Mouse (Mus musculus): Measurements from ENCODE around the gene Clca3a1. TPM values are rescaled to one million over a fixed set of nuclear protein-coding genes. Genes with fewer than 3 reads are reported as not detected.
A peak's percentile ranks its signal among the peaks of the same experiment; 100 is the strongest.
"Not testable (repeated sequence)": the region's sequence is repeated elsewhere in the genome, so short reads cannot be mapped to it uniquely, and the experiment has no call there.

Clca3a1 gene
- total RNA-seq, 2 experiments from 2014 or later: 0.12 to 0.13 TPM

DNA sequence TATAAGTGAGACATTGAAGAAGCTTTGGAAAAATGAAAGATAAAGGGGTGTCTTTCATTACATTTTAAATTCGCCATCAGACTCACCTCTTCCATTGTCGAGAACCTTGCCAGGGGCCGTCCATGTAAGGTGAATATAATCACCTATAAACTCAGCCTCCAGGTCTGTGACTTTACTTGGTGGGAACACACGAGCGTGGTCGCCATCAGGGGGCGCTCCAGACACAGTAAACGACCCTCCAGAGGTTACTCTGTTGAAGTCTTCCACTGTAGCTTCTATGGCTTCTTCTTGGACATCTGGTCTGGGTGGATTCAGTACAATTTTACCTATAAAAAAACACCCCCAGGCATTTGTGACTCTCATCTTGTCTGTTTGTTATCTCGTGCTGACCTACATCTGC, 23.9 kb downstream of the Clca3a1 start:
- Histone ChIP-seq H3K27ac (no peak overlapping the region), H3K4me3 (no peak overlapping the region)
- TF ChIP-seq CTCF (conservative IDR thresholded peaks at IDR 0.05): peak; percentile 80
- DNase-seq (ENCODE audit: low spot score in 2 of 2): peak in 1 of 2 experiments; percentile 56

DNA sequence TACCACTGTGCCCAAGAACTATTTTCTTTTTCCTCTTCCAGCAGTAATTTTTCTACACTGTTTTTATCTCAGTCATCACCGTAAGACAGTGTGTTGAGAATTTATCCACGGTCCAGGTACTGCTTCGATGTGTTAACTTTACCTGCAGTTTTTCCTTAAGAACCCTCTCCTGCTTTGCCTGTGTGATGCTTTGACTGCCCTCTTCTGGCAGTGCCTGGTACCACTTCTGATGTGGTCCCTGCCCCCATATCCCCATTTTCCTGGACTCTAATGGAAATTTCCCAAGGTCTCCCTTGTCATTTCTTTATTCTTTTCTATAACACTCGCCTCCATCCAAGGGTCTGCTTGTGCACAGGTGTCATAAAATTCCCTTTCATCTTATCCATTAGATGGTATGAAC, 37.3 kb downstream of the Clca3a1 start:
- DNase-seq (ENCODE audit: low spot score in 2 of 2): peak in 1 of 2 experiments; percentile 60
- H3K27ac ChIP-seq: no peak overlapping the region

DNA sequence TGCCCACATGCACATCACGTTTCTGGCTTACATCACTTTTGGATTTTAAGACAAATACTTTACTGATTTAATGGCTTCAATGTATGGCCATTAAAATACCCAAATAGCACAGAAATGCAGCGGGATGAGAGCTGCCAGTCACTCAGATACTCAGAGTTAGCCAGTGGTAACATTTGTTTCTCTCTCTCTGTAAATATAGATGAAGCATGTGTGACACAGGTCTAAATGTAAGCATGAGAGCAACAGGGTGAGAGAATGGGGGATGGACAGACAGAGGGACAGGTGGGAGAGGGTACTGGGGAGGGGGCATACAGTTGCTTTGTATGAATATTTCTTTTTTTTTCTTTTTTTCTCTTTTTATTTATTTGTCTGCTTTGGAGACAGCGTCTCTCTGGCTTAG, 38.2 kb downstream of the Clca3a1 start:
- DNase-seq (ENCODE audit: low spot score in 2 of 2); H3K4me3 ChIP-seq; H3K27ac ChIP-seq: not testable (repeated sequence)

More for the DNA sequence above, 37.3 kb downstream of the Clca3a1 start:
- peak; percentile 88 for TF ChIP-seq CTCF (conservative IDR thresholded peaks at IDR 0.05)
- H3K4me3 ChIP-seq: no peak overlapping the region

DNA sequence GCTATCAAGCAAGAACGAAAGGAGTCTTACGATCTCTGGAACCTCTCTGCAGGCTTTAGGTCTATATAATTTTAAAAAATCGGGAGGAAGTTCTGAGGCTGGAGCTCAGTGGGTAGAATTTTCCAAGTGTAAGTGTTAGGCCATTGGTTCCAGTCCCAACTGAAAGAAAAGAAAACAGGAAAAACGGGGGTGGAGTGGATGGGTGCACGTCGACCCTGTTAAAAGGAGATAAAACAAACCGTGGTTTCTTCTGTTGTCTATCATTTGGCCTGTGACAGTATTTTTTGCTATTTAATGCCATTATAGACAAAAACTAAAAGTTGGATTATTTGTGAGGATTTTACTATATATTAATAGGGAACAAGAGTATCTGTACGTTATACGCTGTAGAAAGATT, 38.9 kb downstream of the Clca3a1 start:
- no peak for DNase-seq (ENCODE audit: low spot score in 2 of 2)
- TF ChIP-seq CTCF (conservative IDR thresholded peaks at IDR 0.05): no peak
- no peak overlapping the region for H3K4me3 ChIP-seq

DNA sequence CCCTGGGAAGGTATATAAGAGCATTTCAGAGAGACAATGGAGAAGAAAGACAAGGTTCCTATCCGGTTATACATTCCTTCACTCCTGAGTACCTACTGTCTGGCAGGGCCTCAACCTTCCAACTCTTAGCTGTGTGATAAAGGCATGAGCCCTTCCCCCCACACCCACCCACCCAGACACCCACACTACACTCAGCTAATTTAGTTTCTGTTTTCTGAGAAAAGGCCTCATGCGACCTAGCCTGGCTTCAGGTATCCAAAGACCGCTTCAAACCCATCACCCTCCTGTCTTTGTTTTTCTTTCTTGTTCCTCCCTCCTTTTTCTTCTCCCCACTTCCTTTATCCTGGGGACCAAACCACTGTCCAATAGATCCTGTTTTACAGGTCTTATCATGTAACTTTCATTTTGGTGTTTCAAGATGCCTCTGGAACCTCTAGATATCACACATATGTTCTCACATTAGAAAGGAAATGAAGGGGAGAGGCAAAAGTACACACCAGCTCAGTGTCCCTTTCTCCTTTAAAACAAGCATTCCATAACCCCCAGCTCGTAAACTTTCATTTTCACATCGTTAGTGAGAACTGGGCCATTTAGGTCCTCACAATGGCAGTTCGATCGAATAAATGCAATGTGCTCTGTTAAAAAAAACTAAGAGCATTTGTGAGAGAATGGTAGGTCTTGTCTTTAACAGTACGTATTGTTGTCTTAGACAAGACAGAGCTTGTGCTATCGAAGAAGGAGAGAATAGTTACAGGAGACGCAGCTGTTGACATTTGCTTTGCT, 39.5 kb downstream of the Clca3a1 start:
- TF ChIP-seq CTCF (conservative IDR thresholded peaks at IDR 0.05): no peak

More for the DNA sequence above, 38.9 kb downstream of the Clca3a1 start:
- peak overlapping the region; percentile 96; the same call in 1 of the 2 replicates for H3K27ac ChIP-seq

DNA sequence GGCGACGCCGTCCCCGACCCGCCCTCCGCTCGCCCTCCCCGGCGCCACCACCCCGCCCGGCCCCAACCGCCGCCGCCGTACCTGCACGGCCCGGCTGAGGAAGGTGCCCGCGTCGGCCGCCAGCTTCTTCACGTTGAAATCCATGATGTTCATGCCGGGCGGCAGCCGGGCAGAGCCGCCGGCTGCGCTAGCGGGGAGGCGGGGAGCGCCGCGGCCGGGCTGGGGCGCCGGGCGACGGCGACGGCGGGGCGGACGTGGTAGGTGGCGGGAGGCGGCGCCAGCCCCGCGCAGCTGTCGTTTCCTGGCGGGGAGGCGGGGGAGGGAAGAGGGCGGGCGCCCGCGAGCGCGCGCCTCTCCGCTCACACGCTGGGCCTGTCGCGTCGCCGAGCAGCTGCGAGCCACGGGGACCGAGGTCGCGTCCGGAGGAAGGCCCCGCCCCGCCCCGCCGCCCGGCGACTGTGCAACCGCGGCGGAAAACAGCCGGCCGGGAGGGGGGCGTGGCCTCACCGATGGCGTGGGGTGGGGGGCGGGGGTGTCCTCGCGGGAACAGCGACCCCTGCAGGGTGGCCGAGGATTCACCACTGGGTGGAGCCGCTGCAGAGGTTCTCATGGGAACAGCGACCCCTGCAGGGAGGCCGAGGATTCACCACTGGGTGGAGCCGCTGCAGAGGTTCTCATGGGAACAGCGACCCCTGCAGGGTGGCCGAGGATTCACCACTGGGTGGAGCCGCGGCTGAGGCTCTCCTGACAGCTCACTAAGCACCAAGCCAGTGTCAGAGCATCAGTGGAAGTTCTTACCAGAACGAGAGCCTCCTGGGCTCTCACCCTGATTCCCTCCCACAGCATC, 40.7 kb downstream of the Clca3a1 start, which contains the start of gene Sh3glb1:
TSS of gene Sh3glb1 (minus strand) at position 435 of the 847 bp plus-strand sequence.
- Histone ChIP-seq H3K4me3 (peak within 1 kb of the TSS; percentile 89), H3K27ac (peak within 1 kb of the TSS; percentile 96)
- DNase-seq (ENCODE audit: low spot score in 2 of 2): peak; percentile 94 to 100
- peak; percentile 100; the same call in 1 of the 2 replicates for TF ChIP-seq CTCF (conservative IDR thresholded peaks at IDR 0.05)

More for the DNA sequence above, 39.5 kb downstream of the Clca3a1 start:
- no peak for DNase-seq (ENCODE audit: low spot score in 2 of 2)
- H3K27ac ChIP-seq: peak overlapping the region; percentile 96
- H3K4me3 ChIP-seq: peak overlapping the region; percentile 89

DNA sequence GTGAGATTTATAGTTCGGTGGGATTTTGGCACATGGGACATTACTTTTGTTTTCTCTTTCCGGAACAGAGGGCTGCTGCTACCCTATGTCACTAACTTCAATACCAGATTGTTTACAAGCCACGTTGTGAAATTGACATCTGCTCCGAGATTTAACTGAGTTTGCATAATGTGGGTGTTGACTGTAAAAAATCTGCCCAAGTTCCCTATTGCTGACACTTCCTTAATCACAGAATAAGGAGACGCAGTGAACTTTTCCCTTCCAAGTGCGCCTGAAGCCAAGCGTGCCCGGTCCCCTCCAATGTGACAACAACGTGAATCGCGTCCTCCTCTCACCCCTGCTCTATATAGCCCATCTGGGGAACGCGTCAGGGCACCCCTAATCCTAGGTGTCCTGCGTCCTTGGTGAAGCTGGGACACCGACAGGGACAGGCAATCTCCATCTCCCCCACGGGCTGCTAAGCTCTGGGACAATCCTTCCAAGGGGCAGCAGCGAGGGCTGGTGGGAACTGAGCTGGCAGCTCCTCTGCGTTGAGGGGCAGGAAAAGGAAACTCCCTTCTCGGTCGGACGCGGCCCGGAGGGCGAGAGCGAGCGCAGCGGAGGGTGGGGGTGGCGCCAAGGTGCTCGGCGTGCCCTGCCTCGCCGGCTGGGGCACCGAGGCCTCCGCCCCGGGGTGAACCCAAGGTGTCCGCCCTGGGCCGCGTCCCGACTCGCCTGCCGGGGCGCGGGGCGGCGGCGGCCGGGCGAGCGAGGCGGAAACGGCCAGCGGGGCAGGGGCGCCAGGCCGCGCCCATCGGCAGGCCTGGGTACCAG, 41.5 kb downstream of the Clca3a1 start:
- DNase-seq (ENCODE audit: low spot score in 2 of 2): peak; percentile 39 to 48
- Histone ChIP-seq H3K4me3 (peak overlapping the region; percentile 89), H3K27ac (peak overlapping the region; percentile 96)
- no peak for TF ChIP-seq CTCF (conservative IDR thresholded peaks at IDR 0.05)

DNA sequence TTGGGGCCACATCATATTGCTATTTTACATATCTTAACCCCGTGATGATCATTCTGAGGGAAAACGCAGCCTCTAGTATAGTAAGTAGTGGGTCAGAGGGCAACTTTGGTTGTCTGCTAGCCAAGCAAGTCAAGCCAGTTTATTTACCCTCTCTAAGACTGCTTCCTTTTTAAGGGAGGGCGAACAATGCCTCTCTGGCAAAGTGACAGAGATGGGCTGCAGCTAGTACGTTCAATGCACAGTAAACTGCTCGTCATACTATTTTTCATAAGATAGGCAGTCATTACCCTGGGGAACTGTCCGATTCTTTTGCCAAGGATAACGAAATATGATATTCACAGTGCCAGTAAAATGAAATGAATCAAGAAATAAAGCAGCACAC, 42.1 kb downstream of the Clca3a1 start:
- peak overlapping the region; percentile 89 for H3K4me3 ChIP-seq
- H3K27ac ChIP-seq: peak overlapping the region; percentile 96
- DNase-seq (ENCODE audit: low spot score in 2 of 2): no peak
- TF ChIP-seq CTCF (conservative IDR thresholded peaks at IDR 0.05): no peak

DNA sequence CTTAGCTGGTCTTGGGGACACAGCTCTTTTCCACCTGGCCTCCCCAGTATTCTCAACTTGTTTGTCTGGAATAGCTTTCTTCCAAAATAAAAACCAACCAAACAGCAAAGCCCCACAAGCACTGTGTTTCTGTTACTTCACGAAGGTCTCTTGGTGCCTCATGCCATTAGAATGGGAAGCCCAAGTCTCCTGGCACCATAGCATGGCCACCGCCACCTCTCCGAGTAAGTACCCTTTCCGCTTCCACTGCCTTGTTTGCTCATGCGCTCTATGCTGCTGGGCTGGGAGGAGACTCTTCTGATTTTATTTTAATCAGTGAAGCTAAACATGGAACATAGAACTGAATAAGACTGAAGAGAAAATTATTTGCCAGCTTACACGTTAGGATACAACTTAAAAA, 42.9 kb downstream of the Clca3a1 start:
- Histone ChIP-seq H3K27ac (0 out of 2 replicates have a peak overlapping the region, but pooled peaks have one; percentile 8), H3K4me3 (peak overlapping the region; percentile 6; the same call in 1 of the 2 replicates)
- TF ChIP-seq CTCF (conservative IDR thresholded peaks at IDR 0.05): no peak
- DNase-seq (ENCODE audit: low spot score in 2 of 2): no peak

DNA sequence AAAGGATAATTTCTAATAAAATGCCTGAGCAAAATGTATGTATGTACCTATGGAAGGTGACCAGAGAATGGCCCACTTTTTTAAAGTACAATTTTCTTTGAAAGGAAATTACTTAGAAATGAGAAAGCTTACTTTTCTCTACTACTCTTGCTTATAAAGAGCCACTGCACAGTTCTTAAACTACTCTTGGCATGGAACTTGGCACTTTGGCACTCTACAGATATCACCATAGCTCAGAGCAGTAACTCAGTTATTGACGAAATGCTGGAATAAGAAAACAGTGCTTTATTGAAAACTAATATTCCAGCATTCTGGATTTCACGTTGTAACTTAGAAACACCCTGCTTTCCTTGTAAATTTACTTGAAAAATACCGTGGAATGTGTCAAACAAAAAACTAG, 43.7 kb downstream of the Clca3a1 start:
- Histone ChIP-seq H3K27ac (no peak overlapping the region), H3K4me3 (no peak overlapping the region)
- no peak for TF ChIP-seq CTCF (conservative IDR thresholded peaks at IDR 0.05)
- no peak for DNase-seq (ENCODE audit: low spot score in 2 of 2)

DNA sequence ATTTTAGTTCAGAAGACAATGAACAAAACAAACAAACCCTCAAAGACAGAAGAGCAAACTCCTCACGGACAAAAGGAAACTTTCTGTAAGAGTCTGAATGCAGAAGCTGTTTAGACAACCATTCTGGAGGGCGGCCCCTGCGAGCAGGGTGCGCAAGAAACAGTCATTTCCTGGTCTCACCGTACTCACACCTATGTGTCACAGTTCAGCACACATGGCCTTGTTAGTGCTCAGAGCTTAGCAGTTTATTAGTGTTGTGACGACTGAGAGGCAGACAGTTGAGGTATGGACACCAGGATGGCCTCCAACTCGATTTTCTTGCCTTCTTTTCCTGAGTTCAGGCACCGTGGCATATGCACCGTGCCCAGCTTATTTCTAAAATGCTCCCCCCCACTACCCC, 44.9 kb downstream of the Clca3a1 start:
- Histone ChIP-seq H3K4me3 (no peak overlapping the region), H3K27ac (no peak overlapping the region)
- no peak for TF ChIP-seq CTCF (conservative IDR thresholded peaks at IDR 0.05)
- DNase-seq (ENCODE audit: low spot score in 2 of 2): no peak

DNA sequence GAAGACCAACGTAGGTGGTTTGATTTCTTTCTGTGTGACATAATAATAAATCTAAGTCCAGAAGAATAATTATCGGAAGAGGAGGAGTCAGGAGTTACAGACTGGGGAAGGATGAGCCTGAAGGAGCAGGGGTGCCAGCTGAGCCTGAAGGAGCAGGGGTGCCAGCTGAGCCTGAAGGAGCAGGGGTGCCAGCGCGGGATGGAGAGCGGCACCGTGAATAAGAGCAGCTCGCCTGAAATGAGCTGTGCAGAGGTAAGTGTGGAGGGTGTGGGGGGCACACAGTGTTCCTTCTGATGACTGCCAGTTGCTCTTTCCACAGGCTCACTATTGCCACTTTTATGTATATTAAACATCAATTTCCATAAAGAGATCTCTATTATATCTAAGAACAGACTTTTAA, 45.7 kb downstream of the Clca3a1 start:
- no peak for DNase-seq (ENCODE audit: low spot score in 2 of 2)
- TF ChIP-seq CTCF (conservative IDR thresholded peaks at IDR 0.05): no peak
- H3K27ac ChIP-seq: peak overlapping the region; percentile 64; the same call in 1 of the 2 replicates
- no peak overlapping the region for H3K4me3 ChIP-seq

All from layer of hippocampus, adult 2 months (tissue).